Mouse (Mus musculus) kidney, embryonic 14.5 days (tissue): Measurements from ENCODE around the gene Elmsan1. TPM values are rescaled to one million over a fixed set of nuclear protein-coding genes. Genes with fewer than 3 reads are reported as not detected.
A peak's percentile ranks its signal among the peaks of the same experiment; 100 is the strongest.

Source experiments
- ATAC-seq: fragments of 200-750 bp; cut with Nextera tagmentation; 2 replicates; pipeline ENCODE4 v1.8.0; 2017; ENCODE audit warnings: moderate number of reproducible peaks, mild to moderate bottlenecking, moderate TSS enrichment, moderate library complexity; ENCODE audit not compliant: low FRiP score, low TSS enrichment
- H3K27ac ChIP-seq: fragments of 300-500 bp; sonication (generic); 2 replicates; pipeline ENCODE4 v1.5.1; 2014; ENCODE audit warnings: low read depth, mild to moderate bottlenecking, low read length, moderate library complexity, mixed read lengths
- H3K27me3 ChIP-seq: fragments of 300-500 bp; sonication (generic); 2 replicates; pipeline ENCODE4 v1.6.1; 2014; ENCODE audit warnings: mild to moderate bottlenecking, low read length; ENCODE audit not compliant: control insufficient read depth, insufficient read depth
- H3K36me3 ChIP-seq: fragments of 300-500 bp; sonication (generic); 2 replicates; pipeline ENCODE4 v1.6.1; 2014; ENCODE audit warnings: low read length, mixed read lengths; ENCODE audit not compliant: control insufficient read depth, insufficient read depth
- H3K4me1 ChIP-seq: fragments of 300-500 bp; sonication (generic); 2 replicates; pipeline ENCODE4 v1.6.1; 2014; ENCODE audit warnings: low read length, mixed read lengths; ENCODE audit not compliant: control insufficient read depth, insufficient read depth
- H3K4me2 ChIP-seq: fragments of 300-500 bp; sonication (generic); replicated peaks from 2 replicates; pipeline ENCODE4 v1.6.1; 2014; ENCODE audit warnings: low read depth, mild to moderate bottlenecking, low read length
- H3K4me3 ChIP-seq: fragments of 300-500 bp; sonication (generic); 2 replicates; pipeline ENCODE4 v1.5.1; 2014; ENCODE audit warnings: mild to moderate bottlenecking, low read length
- H3K9ac ChIP-seq: fragments of 300-500 bp; sonication (generic); 2 replicates; pipeline ENCODE4 v1.6.1; 2014; ENCODE audit warnings: low read depth, mild to moderate bottlenecking, low read length, moderate library complexity
- H3K9me3 ChIP-seq: fragments of 300-500 bp; sonication (generic); 2 replicates; pipeline ENCODE4 v1.6.1; 2016; ENCODE audit warnings: low read length; ENCODE audit not compliant: control insufficient read depth
- WGBS: fragments of 180-500 bp; shearing (Covaris S2); extraction: QIAGEN DNeasy Blood & Tissue Kit; methylation state at CpG from one replicate; pipeline ENCODE4 v1.1.7; 2014; 5-methylcytosine and 5-hydroxymethylcytosine counted together
- polyA plus RNA-seq: library from polyadenylated mRNA; unstranded; fragments of >200 nt; fragmentation: Nextera tagmentation; extraction: Ambion mirVana; gene quantifications from 2 replicates; pipeline ENCODE4 v1.2.1, GENCODE M21; 2014

Elmsan1 gene
- polyA plus RNA-seq, 1 experiment from 2014 or later = 9.3 TPM

- Histone ChIP-seq H3K27me3 (no peaks in the 10 kb centered on the region), H3K9ac (no peak overlapping the region), H3K4me3 (no peak overlapping the region), H3K4me2 (no peak overlapping the region), H3K4me1 (peaks cover 41% of the 10 kb centered on the region), H3K36me3 (no peaks in the 10 kb centered on the region), H3K27ac (no peak overlapping the region), H3K9me3 (0 out of 2 replicates have a peak, but pooled peaks cover 4% of the 10 kb centered on the region)
- no peak for ATAC-seq
- WGBS = 74% methylated on average over 6 of the region's 6 CpGs
These were observed 36.7 kb downstream of the Elmsan1 start for GRCm38 (mm10) chr12:84181999-84182398.

- no peaks in the 10 kb centered on the region for H3K36me3 ChIP-seq
- ATAC-seq = peak; percentile 54; the same call in 1 of the 2 replicates
- H3K4me3 ChIP-seq = no peak overlapping the region
- H3K9me3 ChIP-seq = no peaks in the 10 kb centered on the region
- WGBS = 73% methylated on average over 8 of the region's 8 CpGs
- H3K4me1 ChIP-seq = peaks cover 52% of the 10 kb centered on the region
- no peak overlapping the region for H3K4me2 ChIP-seq
- no peak overlapping the region for H3K27ac ChIP-seq
- no peaks in the 10 kb centered on the region for H3K27me3 ChIP-seq
- H3K9ac ChIP-seq = no peak overlapping the region
These were observed 37.8 kb downstream of the Elmsan1 start for GRCm38 (mm10) chr12:84180701-84181435.

- Histone ChIP-seq H3K27ac (no peak overlapping the region), H3K27me3 (no peaks in the 10 kb centered on the region), H3K9me3 (no peaks in the 10 kb centered on the region), H3K36me3 (no peaks in the 10 kb centered on the region), H3K9ac (no peak overlapping the region), H3K4me2 (no peak overlapping the region), H3K4me3 (no peak overlapping the region), H3K4me1 (peaks cover 60% of the 10 kb centered on the region)
- 75% methylated on average over 3 of the region's 3 CpGs for WGBS
- no peak for ATAC-seq
These were observed 38.6 kb downstream of the Elmsan1 start for GRCm38 (mm10) chr12:84180090-84180489.

GRCm38 (mm10) chr12:84178652-84179445, 39.8 kb downstream of the Elmsan1 start:
- H3K27ac ChIP-seq = no peak overlapping the region
- ATAC-seq = no peak
- H3K27me3 ChIP-seq = no peaks in the 10 kb centered on the region
- no peaks in the 10 kb centered on the region for H3K9me3 ChIP-seq
- H3K4me2 ChIP-seq = no peak overlapping the region
- no peak overlapping the region for H3K4me3 ChIP-seq
- peaks cover 72% of the 10 kb centered on the region for H3K4me1 ChIP-seq
- H3K9ac ChIP-seq = no peak overlapping the region
- 51% methylated on average over 10 of the region's 10 CpGs for WGBS
- H3K36me3 ChIP-seq = peaks cover 4% of the 10 kb centered on the region; the same call in 1 of the 2 replicates

- H3K27ac ChIP-seq = peak overlapping the region; percentile 97; the same call in 1 of the 2 replicates
- H3K9me3 ChIP-seq = no peaks in the 10 kb centered on the region
- peaks cover 12% of the 10 kb centered on the region for H3K36me3 ChIP-seq
- no peaks in the 10 kb centered on the region for H3K27me3 ChIP-seq
- H3K9ac ChIP-seq = peak overlapping the region; percentile 7; the same call in 1 of the 2 replicates
- ATAC-seq = no peak
- H3K4me3 ChIP-seq = no peak overlapping the region
- no peak overlapping the region for H3K4me2 ChIP-seq
- peaks cover 74% of the 10 kb centered on the region for H3K4me1 ChIP-seq
- 30% methylated on average over 1 of the region's 1 CpGs for WGBS
These were observed 40.6 kb downstream of the Elmsan1 start for GRCm38 (mm10) chr12:84178052-84178451.

- 34% methylated on average over 6 of the region's 6 CpGs for WGBS
- Histone ChIP-seq H3K27me3 (no peaks in the 10 kb centered on the region), H3K4me1 (peaks cover 74% of the 10 kb centered on the region), H3K27ac (peak overlapping the region; percentile 97; the same call in 1 of the 2 replicates), H3K4me3 (no peak overlapping the region), H3K4me2 (peak overlapping the region; percentile 74; the same call in 1 of the 2 replicates), H3K9ac (peak overlapping the region; percentile 18), H3K9me3 (no peaks in the 10 kb centered on the region), H3K36me3 (peaks cover 21% of the 10 kb centered on the region)
- no peak for ATAC-seq
These were observed 41.6 kb downstream of the Elmsan1 start for GRCm38 (mm10) chr12:84176886-84177765.

GRCm38 (mm10) chr12:84176126-84176769, 42.4 kb downstream of the Elmsan1 start:
- Histone ChIP-seq H3K9ac (peak overlapping the region; percentile 73), H3K27ac (peak overlapping the region; percentile 97), H3K4me2 (peak overlapping the region; percentile 74), H3K4me1 (peaks cover 68% of the 10 kb centered on the region), H3K9me3 (no peaks in the 10 kb centered on the region), H3K27me3 (no peaks in the 10 kb centered on the region), H3K36me3 (peaks cover 30% of the 10 kb centered on the region), H3K4me3 (peak overlapping the region; percentile 48)
- WGBS = 11% methylated on average over 13 of the region's 13 CpGs
- peak; percentile 44 for ATAC-seq

- Histone ChIP-seq H3K4me2 (peak overlapping the region; percentile 74), H3K36me3 (peaks cover 36% of the 10 kb centered on the region), H3K9ac (peak overlapping the region; percentile 73), H3K4me3 (peak overlapping the region; percentile 48), H3K9me3 (no peaks in the 10 kb centered on the region), H3K27ac (peak overlapping the region; percentile 97), H3K4me1 (peaks cover 62% of the 10 kb centered on the region), H3K27me3 (no peaks in the 10 kb centered on the region)
- 1% methylated on average over 20 of the region's 20 CpGs for WGBS
- ATAC-seq = peak; percentile 75
These were observed 43.0 kb downstream of the Elmsan1 start for GRCm38 (mm10) chr12:84175659-84176061.
